In the genomic region with DNA sequence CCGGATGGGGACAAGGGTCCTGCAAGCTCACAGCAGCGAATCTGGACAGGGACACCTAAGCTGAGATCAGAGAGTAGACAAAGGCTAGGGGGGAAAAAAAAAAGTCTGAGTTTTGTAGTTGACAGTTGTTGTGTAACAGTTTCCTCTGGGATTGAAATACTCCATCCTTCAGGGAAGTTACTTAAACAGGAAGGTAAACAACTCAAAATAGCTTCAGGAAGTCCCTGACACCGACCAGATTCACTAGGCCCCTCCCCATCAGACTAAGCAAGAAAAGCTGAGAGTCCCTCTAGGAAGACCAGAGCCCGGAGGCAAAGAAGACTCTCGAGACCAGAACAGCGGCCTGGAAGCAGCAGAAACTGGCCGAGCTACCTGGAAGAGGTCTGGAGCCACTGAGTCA, we compare ENCODE assay signal across 20 mouse cellular contexts. TPM values are rescaled to one million over a fixed set of nuclear protein-coding genes. Genes with fewer than 3 reads are reported as not detected.
A peak's percentile ranks its signal among the peaks of the same experiment; 100 is the strongest.
DNase-seq lines count a peak whose midpoint lies in the region; ATAC-seq lines count a peak whose summit lies in the region.
"Had no signal": no experiment of that assay in that cellular context is flagged by ENCODE, and none has a peak within 500 bp of the region (broad histone marks: within the 10 kb centered on the region; RNA-seq: fewer than 3 reads in every experiment).

No protein-coding gene starts in this region.

- H3K9ac ChIP-seq in heart, embryonic 13.5 days = no peak overlapping the region
- no peak overlapping the region; the same call in 1 of the 2 replicates for H3K9ac ChIP-seq in embryonic facial prominence, embryonic 13.5 days
- no peak overlapping the region for H3K9ac ChIP-seq in limb, embryonic 15.5 days
- H3K9ac ChIP-seq: hindbrain, embryonic 13.5 days had no signal

- no peak for ATAC-seq in heart, embryonic 13.5 days (ENCODE audit: extremely low read depth, insufficient number of reproducible peaks, low FRiP score, low TSS enrichment)
- no peak for ATAC-seq in embryonic facial prominence, embryonic 13.5 days (ENCODE audit: insufficient number of reproducible peaks, insufficient read depth, low FRiP score, low TSS enrichment, low read depth)
- ATAC-seq in limb, embryonic 15.5 days (ENCODE audit: insufficient number of reproducible peaks, low FRiP score, low TSS enrichment, low read depth) = no peak
- ATAC-seq: forebrain, embryonic 16.5 days had no signal

- H3K27ac ChIP-seq in heart, embryonic 13.5 days (replicated peaks) = 0 out of 2 replicates have a peak overlapping the region, but pooled peaks have one; percentile 20
- H3K27ac ChIP-seq in embryonic facial prominence, embryonic 13.5 days = peak overlapping the region; percentile 73
- peak overlapping the region; percentile 100 for H3K27ac ChIP-seq in limb, embryonic 15.5 days
- H3K27ac ChIP-seq: hindbrain, embryonic 13.5 days; kidney, postnatal 0 days; left cerebral cortex, adult 2 months had no signal

- 57% methylated on average over 7 of the region's 7 CpGs for WGBS in heart, embryonic 13.5 days
- 64% methylated on average over 7 of the region's 7 CpGs for WGBS in embryonic facial prominence, embryonic 13.5 days
- WGBS in limb, embryonic 15.5 days = 68% methylated on average over 7 of the region's 7 CpGs

- no peaks in the 10 kb centered on the region for H3K27me3 ChIP-seq in heart, embryonic 13.5 days (replicated peaks)
- H3K27me3 ChIP-seq in embryonic facial prominence, embryonic 13.5 days = no peaks in the 10 kb centered on the region
- H3K27me3 ChIP-seq in limb, embryonic 15.5 days = no peaks in the 10 kb centered on the region

- no peaks in the 10 kb centered on the region for H3K9me3 ChIP-seq in heart, embryonic 13.5 days
- no peaks in the 10 kb centered on the region for H3K9me3 ChIP-seq in embryonic facial prominence, embryonic 13.5 days
- no peaks in the 10 kb centered on the region for H3K9me3 ChIP-seq in limb, embryonic 15.5 days
- H3K9me3 ChIP-seq: hindbrain, embryonic 13.5 days had no signal

- intact Hi-C loops in heart, postnatal 14 days (cut with DNase I) = loop anchor here (5.0 kb wide), 2 partner anchors 58 to 112 kb away; a partner anchor contains a TSS

- H3K4me3 ChIP-seq in heart, embryonic 13.5 days = no peak overlapping the region
- no peak overlapping the region for H3K4me3 ChIP-seq in embryonic facial prominence, embryonic 13.5 days
- no peak overlapping the region for H3K4me3 ChIP-seq in limb, embryonic 15.5 days
- H3K4me3 ChIP-seq: erythroblast, embryonic 14.5 days; hindbrain, embryonic 13.5 days; left cerebral cortex, adult 2 months had no signal

- no peak overlapping the region for H3K4me2 ChIP-seq in heart, embryonic 13.5 days
- H3K4me2 ChIP-seq in embryonic facial prominence, embryonic 13.5 days = no peak overlapping the region
- no peak overlapping the region for H3K4me2 ChIP-seq in limb, embryonic 15.5 days
- H3K4me2 ChIP-seq: hindbrain, embryonic 13.5 days had no signal

- no peak for DNase-seq in heart, postnatal 14 days
- DNase-seq in lung, postnatal 36 days = peak; percentile 39
- no peak for DNase-seq in lung, postnatal 4 days
- no peak for DNase-seq in testis, postnatal 14 days (ENCODE audit: low spot score)
- DNase-seq in adrenal gland, postnatal 36 days = no peak
- DNase-seq: adrenal gland, postnatal 10 days; cerebellum, adult 9-10 months; heart, adult 11 months; heart, postnatal 10 days; liver; midbrain, embryonic 14.5 days; spleen, adult 18-20 months had no signal

- no peaks in the 10 kb centered on the region for H3K36me3 ChIP-seq in heart, embryonic 13.5 days
- H3K36me3 ChIP-seq in embryonic facial prominence, embryonic 13.5 days = no peaks in the 10 kb centered on the region
- no peaks in the 10 kb centered on the region for H3K36me3 ChIP-seq in limb, embryonic 15.5 days
- H3K36me3 ChIP-seq: hindbrain, embryonic 13.5 days had no signal

- peaks cover 26% of the 10 kb centered on the region for H3K4me1 ChIP-seq in heart, embryonic 13.5 days
- peaks cover 35% of the 10 kb centered on the region for H3K4me1 ChIP-seq in embryonic facial prominence, embryonic 13.5 days
- H3K4me1 ChIP-seq in limb, embryonic 15.5 days = peaks cover 34% of the 10 kb centered on the region

RNA-seq across cellular contexts. Expression of a gene that starts 3.1 kb away (rescaled TPM):
- 8.6 and 10.4 TPM in 2 replicates for polyA plus RNA-seq in heart, embryonic 13.5 days (2015; fragmentation: Nextera tagmentation; extraction: Ambion mirVana)
- total RNA-seq in heart, postnatal 14 days (2021) = 10 to 100 TPM; 53.2 to 53.9 TPM
- polyA plus RNA-seq in embryonic facial prominence, embryonic 13.5 days (2015; fragmentation: Nextera tagmentation; extraction: Ambion mirVana) = 40.3 and 40.6 TPM in 2 replicates
- polyA plus RNA-seq in limb, embryonic 15.5 days (2015; fragmentation: Nextera tagmentation; extraction: Ambion mirVana) = 39.0 and 47.0 TPM in 2 replicates
- total RNA-seq in adrenal gland, postnatal 36 days (2021) = 10 to 100 TPM; 16.4 to 24.1 TPM

Comparison
In these comparisons a context has a peak if more than half of its experiments do, and no peak if none do; other contexts are left out.
1. H3K27ac ChIP-seq: peak in every context shown above with its lines; median percentile 100 in limb, embryonic 15.5 days; 73 in embryonic facial prominence, embryonic 13.5 days; 20 in heart, embryonic 13.5 days.